Mouse (Mus musculus): ENCODE measurements around the gene Srbd1.

- TF ChIP-seq EP300 (IDR thresholded peaks at IDR 0.05; ENCODE audit: insufficient read depth, low read depth, low read length) (no peak), CTCF (IDR thresholded peaks at IDR 0.05; ENCODE audit: low read depth, low read length) (no peak), POLR2A (IDR thresholded peaks at IDR 0.05; ENCODE audit: insufficient read depth, low read length) (no peak)
Measured at GRCm38 (mm10) chr17:85975077-85975476, 169.9 kb downstream of the Srbd1 start.
